Mouse (Mus musculus) erythroblast, embryonic 14.5 days (primary cell): ENCODE data around the gene Psmc3. TPM values are rescaled to one million over a fixed set of nuclear protein-coding genes. Genes with fewer than 3 reads are reported as not detected.
"Not testable (repeated sequence)": the region's sequence is repeated elsewhere in the genome, so short reads cannot be mapped to it uniquely, and the experiment has no call there.

Experiments
- H3K27me3 ChIP-seq: 2 replicates; pipeline ENCODE4 v1.6.1; 2012; ENCODE audit warnings: inconsistent platforms; ENCODE audit not compliant: control insufficient read depth
- H3K36me3 ChIP-seq: 2 replicates; pipeline ENCODE4 v1.6.1; 2012; ENCODE audit warnings: mild to moderate bottlenecking, inconsistent platforms; ENCODE audit not compliant: control insufficient read depth
- H3K4me1 ChIP-seq: 2 replicates; pipeline ENCODE4 v1.6.1; 2012; ENCODE audit warnings: inconsistent platforms; ENCODE audit not compliant: control insufficient read depth
- H3K4me3 ChIP-seq: replicated peaks from 2 replicates; pipeline ENCODE3; 2012; ENCODE audit warnings: moderate library complexity, mild to moderate bottlenecking, inconsistent platforms
- H3K9me3 ChIP-seq: 2 replicates; pipeline ENCODE4 v1.6.1; 2012; ENCODE audit warnings: low read length, inconsistent platforms, mixed read lengths; ENCODE audit not compliant: control insufficient read depth
- GATA1 ChIP-seq: IDR thresholded peaks from 2 replicates; pipeline ENCODE4 v1.6.1; 2012; ENCODE audit warnings: low read length, inconsistent platforms, mixed read lengths
- TAL1 ChIP-seq: IDR thresholded peaks from 3 replicates; pipeline ENCODE4 v1.6.1; 2012; ENCODE audit warnings: low read length, inconsistent platforms, mixed read lengths
- polyA plus RNA-seq: library from polyadenylated mRNA; stranded (reverse); fragments of >175 nt; gene quantifications from 2 replicates; pipeline ENCODE4 v1.2.3, GENCODE M21; 2012

Psmc3 gene
- 22.2 and 22.3 TPM in 2 replicates for polyA plus RNA-seq

- H3K4me3 ChIP-seq, result peak within 1 kb of the TSS; percentile 93
- no peaks in the 10 kb centered on the region for H3K9me3 ChIP-seq
- TF ChIP-seq GATA1, result no peak
- TF ChIP-seq TAL1, result no peak
- peaks cover 50% of the 10 kb centered on the region for H3K36me3 ChIP-seq
- peaks cover 37% of the 10 kb centered on the region for H3K4me1 ChIP-seq
- no peaks in the 10 kb centered on the region for H3K27me3 ChIP-seq
Measured at GRCm38 (mm10) chr2:91053934-91054382, at the start of gene Psmc3. Psmc3 (plus strand) TSS chr2:91054009.

GRCm38 (mm10) chr2:91008536-91008935, 45.3 kb upstream of the Psmc3 start:
- TF ChIP-seq GATA1 (no peak), TAL1 (no peak)
- no peak overlapping the region for H3K4me3 ChIP-seq
- no peaks in the 10 kb centered on the region for H3K27me3 ChIP-seq
- H3K9me3 ChIP-seq, result no peaks in the 10 kb centered on the region
- no peaks in the 10 kb centered on the region for H3K4me1 ChIP-seq
- H3K36me3 ChIP-seq, result peaks cover 97% of the 10 kb centered on the region

GRCm38 (mm10) chr2:91013881-91014280, 39.9 kb upstream of the Psmc3 start:
- peaks cover 96% of the 10 kb centered on the region for H3K36me3 ChIP-seq
- no peaks in the 10 kb centered on the region for H3K27me3 ChIP-seq
- no peaks in the 10 kb centered on the region; the same call in 1 of the 2 replicates for H3K4me1 ChIP-seq
- H3K9me3 ChIP-seq, result no peaks in the 10 kb centered on the region
- H3K4me3 ChIP-seq, result no peak overlapping the region
- TF ChIP-seq TAL1 (no peak), GATA1 (no peak)

GRCm38 (mm10) chr2:91015386-91015785, 38.4 kb upstream of the Psmc3 start:
- no peaks in the 10 kb centered on the region for H3K27me3 ChIP-seq
- peaks cover 95% of the 10 kb centered on the region for H3K36me3 ChIP-seq
- no peaks in the 10 kb centered on the region; the same call in 1 of the 2 replicates for H3K4me1 ChIP-seq
- no peak for TF ChIP-seq GATA1
- no peak for TF ChIP-seq TAL1
- no peak overlapping the region for H3K4me3 ChIP-seq
- H3K9me3 ChIP-seq, result no peaks in the 10 kb centered on the region

- peaks cover 5% of the 10 kb centered on the region for H3K4me1 ChIP-seq
- TF ChIP-seq GATA1, result no peak
- no peaks in the 10 kb centered on the region for H3K9me3 ChIP-seq
- peaks cover 90% of the 10 kb centered on the region for H3K36me3 ChIP-seq
- H3K4me3 ChIP-seq, result no peak overlapping the region
- no peaks in the 10 kb centered on the region for H3K27me3 ChIP-seq
Measured at GRCm38 (mm10) chr2:91018061-91018788, 35.6 kb upstream of the Psmc3 start.

GRCm38 (mm10) chr2:91019911-91020310, 33.9 kb upstream of the Psmc3 start:
- no peaks in the 10 kb centered on the region for H3K9me3 ChIP-seq
- TF ChIP-seq TAL1 (no peak), GATA1 (no peak)

GRCm38 (mm10) chr2:91022266-91022665, 31.5 kb upstream of the Psmc3 start:
- peaks cover 77% of the 10 kb centered on the region for H3K36me3 ChIP-seq
- H3K9me3 ChIP-seq, H3K4me3 ChIP-seq: not testable (repeated sequence)

More at GRCm38 (mm10) chr2:91019911-91020310, 33.9 kb upstream of the Psmc3 start:
- Histone ChIP-seq H3K4me1 (peaks cover 22% of the 10 kb centered on the region), H3K4me3 (no peak overlapping the region), H3K36me3 (peaks cover 90% of the 10 kb centered on the region), H3K27me3 (no peaks in the 10 kb centered on the region)

GRCm38 (mm10) chr2:91023131-91023530, 30.7 kb upstream of the Psmc3 start:
- H3K4me3 ChIP-seq, result no peak overlapping the region
- TF ChIP-seq TAL1 (no peak), GATA1 (no peak)
- H3K27me3 ChIP-seq, result no peaks in the 10 kb centered on the region
- peaks cover 68% of the 10 kb centered on the region for H3K36me3 ChIP-seq
- H3K9me3 ChIP-seq, result no peaks in the 10 kb centered on the region
- peaks cover 52% of the 10 kb centered on the region for H3K4me1 ChIP-seq

More at GRCm38 (mm10) chr2:91022266-91022665, 31.5 kb upstream of the Psmc3 start:
- peaks cover 44% of the 10 kb centered on the region for H3K4me1 ChIP-seq
- not testable (repeated sequence) for H3K27me3 ChIP-seq

GRCm38 (mm10) chr2:91023956-91024355, 29.9 kb upstream of the Psmc3 start:
- H3K27me3 ChIP-seq, result no peaks in the 10 kb centered on the region
- TF ChIP-seq GATA1 (no peak), TAL1 (no peak)
- peaks cover 61% of the 10 kb centered on the region for H3K36me3 ChIP-seq
- peaks cover 61% of the 10 kb centered on the region for H3K4me1 ChIP-seq
- H3K9me3 ChIP-seq, result no peaks in the 10 kb centered on the region
- H3K4me3 ChIP-seq, result no peak overlapping the region

- H3K36me3 ChIP-seq, result peaks cover 51% of the 10 kb centered on the region
- H3K4me1 ChIP-seq, result peaks cover 62% of the 10 kb centered on the region
- no peaks in the 10 kb centered on the region for H3K9me3 ChIP-seq
- H3K4me3 ChIP-seq, result peak overlapping the region; percentile 68
- no peak for TF ChIP-seq GATA1
- no peak for TF ChIP-seq TAL1
- H3K27me3 ChIP-seq, result no peaks in the 10 kb centered on the region
Measured at GRCm38 (mm10) chr2:91025081-91025516, 28.7 kb upstream of the Psmc3 start.
